Mouse (Mus musculus): ENCODE data around the gene Tbck.

Tbck gene

GRCm38 (mm10) chr3:132831179-132831873, 147.4 kb downstream of the Tbck start:
- no peak for DNase-seq (ENCODE audit: low read depth, low spot score)

GRCm38 (mm10) chr3:132835118-132835794, 151.3 kb downstream of the Tbck start:
- no peak for DNase-seq (ENCODE audit: low read depth, low spot score)

- no peak for DNase-seq (ENCODE audit: low read depth, low spot score)
Observed at GRCm38 (mm10) chr3:132837134-132837533, 153.2 kb downstream of the Tbck start.

- no peak for DNase-seq (ENCODE audit: low read depth, low spot score)
Observed at GRCm38 (mm10) chr3:132838656-132839417, 154.9 kb downstream of the Tbck start.

GRCm38 (mm10) chr3:132839516-132839915, 155.6 kb downstream of the Tbck start:
- DNase-seq (ENCODE audit: low read depth, low spot score) = no peak

- DNase-seq (ENCODE audit: low read depth, low spot score) = no peak
Observed at GRCm38 (mm10) chr3:132842676-132843075, 158.7 kb downstream of the Tbck start.

- no peak for DNase-seq (ENCODE audit: low read depth, low spot score)
Observed at GRCm38 (mm10) chr3:132849669-132850068, 165.7 kb downstream of the Tbck start.

GRCm38 (mm10) chr3:132850431-132850830, 166.5 kb downstream of the Tbck start:
- DNase-seq (ENCODE audit: low read depth, low spot score) = no peak

- DNase-seq (ENCODE audit: low read depth, low spot score) = no peak
Observed at GRCm38 (mm10) chr3:132851417-132851816, 167.5 kb downstream of the Tbck start.

- no peak for DNase-seq (ENCODE audit: low read depth, low spot score)
Observed at GRCm38 (mm10) chr3:132851841-132852728, 168.1 kb downstream of the Tbck start.

- no peak for DNase-seq (ENCODE audit: low read depth, low spot score)
Observed at GRCm38 (mm10) chr3:132854271-132854670, 170.3 kb downstream of the Tbck start.

GRCm38 (mm10) chr3:132855458-132856212, 171.7 kb downstream of the Tbck start:
- DNase-seq (ENCODE audit: low read depth, low spot score) = peak; percentile 63

GRCm38 (mm10) chr3:132856651-132857050, 172.7 kb downstream of the Tbck start:
- DNase-seq (ENCODE audit: low read depth, low spot score) = peak; percentile 15

- DNase-seq (ENCODE audit: low read depth, low spot score) = no peak
Observed at GRCm38 (mm10) chr3:132858849-132859248, 174.9 kb downstream of the Tbck start.

GRCm38 (mm10) chr3:132859573-132859972, 175.6 kb downstream of the Tbck start:
- DNase-seq (ENCODE audit: low read depth, low spot score) = no peak

- DNase-seq (ENCODE audit: low read depth, low spot score) = no peak
Observed at GRCm38 (mm10) chr3:132860796-132861195, 176.9 kb downstream of the Tbck start.

GRCm38 (mm10) chr3:132863843-132864242, 179.9 kb downstream of the Tbck start:
- no peak for DNase-seq (ENCODE audit: low read depth, low spot score)

- no peak for DNase-seq (ENCODE audit: low read depth, low spot score)
Observed at GRCm38 (mm10) chr3:132864329-132864919, 180.5 kb downstream of the Tbck start.

GRCm38 (mm10) chr3:132864986-132865385, 181.0 kb downstream of the Tbck start:
- no peak for DNase-seq (ENCODE audit: low read depth, low spot score)

GRCm38 (mm10) chr3:132865596-132865995, 181.7 kb downstream of the Tbck start:
- no peak for DNase-seq (ENCODE audit: low read depth, low spot score)
